Comparison of ENCODE assay signal across 9 mouse cellular contexts in the genomic region with DNA sequence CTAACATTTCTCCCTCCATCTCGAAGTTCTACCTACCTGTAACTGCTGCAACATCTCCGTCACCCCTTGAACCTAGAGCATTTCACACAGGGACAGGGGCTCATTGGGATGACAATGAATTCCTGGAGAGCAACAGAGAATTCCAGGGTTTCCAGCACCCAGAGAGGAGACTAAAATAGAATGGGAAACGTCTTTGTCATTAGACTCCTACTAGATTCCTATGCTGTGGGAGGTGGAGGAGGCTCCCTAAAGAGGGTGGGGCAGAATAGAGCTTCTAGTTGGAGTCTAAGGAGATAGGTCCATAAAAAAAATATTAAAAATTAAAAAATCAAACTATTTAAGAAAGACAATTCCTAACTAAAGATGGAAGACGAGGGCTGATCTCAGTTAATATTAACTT. TPM values are rescaled to one million over a fixed set of nuclear protein-coding genes. Genes with fewer than 3 reads are reported as not detected.
DNase-seq lines count a peak whose midpoint lies in the region; ATAC-seq and TF ChIP-seq lines count a peak whose summit lies in the region.
"Had no signal": no experiment of that assay in that cellular context is flagged by ENCODE, and none has a peak within 500 bp of the region (broad histone marks: within the 10 kb centered on the region; RNA-seq: fewer than 3 reads in every experiment).

No protein-coding gene starts in this region.

- 35% methylated on average over 4 of the region's 4 CpGs for WGBS in heart, postnatal 0 days
- WGBS in hindbrain, embryonic 10.5 days, result 41% methylated on average over 4 of the region's 4 CpGs
- 37% methylated on average over 4 of the region's 4 CpGs for WGBS in midbrain, embryonic 14.5 days

- TF ChIP-seq CTCF in heart, postnatal 0 days (IDR thresholded peaks at IDR 0.05; ENCODE audit: low read depth), result no peak
- TF ChIP-seq CTCF in cortical plate, adult 2 months (IDR thresholded peaks at IDR 0.05; ENCODE audit: extremely low read depth, insufficient read depth, low read length), result no peak

- no peak for TF ChIP-seq EP300 in heart, postnatal 0 days (IDR thresholded peaks at IDR 0.05; ENCODE audit: low read depth)

- no peak for TF ChIP-seq POLR2A in cortical plate, adult 2 months (IDR thresholded peaks at IDR 0.05; ENCODE audit: extremely low read depth, insufficient read depth, low read length)

- H3K36me3 ChIP-seq in heart, postnatal 0 days (replicated peaks; ENCODE audit: control insufficient read depth, insufficient read depth, low read length), result no peaks in the 10 kb centered on the region
- H3K36me3 ChIP-seq in hindbrain, embryonic 10.5 days, result no peaks in the 10 kb centered on the region
- H3K36me3 ChIP-seq in midbrain, embryonic 14.5 days (ENCODE audit: control insufficient read depth, insufficient read depth, low read length), result no peaks in the 10 kb centered on the region
- H3K36me3 ChIP-seq: liver, embryonic 15.5 days had no signal

- peaks cover 11% of the 10 kb centered on the region; the same call in 1 of the 2 replicates for H3K27me3 ChIP-seq in heart, postnatal 0 days (ENCODE audit: control insufficient read depth, insufficient read depth, low read length)
- peaks cover 28% of the 10 kb centered on the region for H3K27me3 ChIP-seq in hindbrain, embryonic 10.5 days (ENCODE audit: insufficient read depth, poor library complexity, severe bottlenecking)
- H3K27me3 ChIP-seq in midbrain, embryonic 14.5 days (ENCODE audit: control insufficient read depth, insufficient read depth, low read length), result no peaks in the 10 kb centered on the region

- peak overlapping the region; percentile 91 for H3K4me2 ChIP-seq in heart, postnatal 0 days (ENCODE audit: low read depth, low read length)
- H3K4me2 ChIP-seq in midbrain, embryonic 14.5 days (ENCODE audit: low read length), result peak overlapping the region; percentile 78

- H3K4me3 ChIP-seq in heart, postnatal 0 days (ENCODE audit: low read depth, low read length), result peak overlapping the region; percentile 54; the same call in 1 of the 2 replicates
- peak overlapping the region; percentile 81; the same call in 1 of the 2 replicates for H3K4me3 ChIP-seq in cortical plate, adult 2 months (ENCODE audit: insufficient read depth, low read length)
- H3K4me3 ChIP-seq in hindbrain, embryonic 10.5 days, result peak overlapping the region; percentile 69
- H3K4me3 ChIP-seq in midbrain, embryonic 14.5 days (replicated peaks; ENCODE audit: low read depth, low read length), result peak overlapping the region; percentile 53

- H3K27ac ChIP-seq in heart, postnatal 0 days (ENCODE audit: low read depth), result no peak overlapping the region
- no peak overlapping the region for H3K27ac ChIP-seq in cortical plate, adult 2 months (ENCODE audit: insufficient read depth, low read length)
- H3K27ac ChIP-seq in hindbrain, embryonic 10.5 days, result peak overlapping the region; percentile 89; the same call in 1 of the 2 replicates
- peak overlapping the region; percentile 93 for H3K27ac ChIP-seq in midbrain, embryonic 14.5 days (replicated peaks; ENCODE audit: low read depth, low read length)
- H3K27ac ChIP-seq: liver, embryonic 15.5 days had no signal

- no peak for ATAC-seq in heart, postnatal 0 days (ENCODE audit: insufficient read depth, low read depth)
- 0 out of 2 replicates have a peak, but pooled peaks have one; percentile 11 for ATAC-seq in midbrain, embryonic 14.5 days (ENCODE audit: low FRiP score, low TSS enrichment)

- no peaks in the 10 kb centered on the region; the same call in 1 of the 2 replicates for H3K4me1 ChIP-seq in heart, postnatal 0 days (ENCODE audit: control insufficient read depth, insufficient read depth)
- H3K4me1 ChIP-seq in cortical plate, adult 2 months (ENCODE audit: control insufficient read depth, insufficient read depth, low read length), result peaks cover 3% of the 10 kb centered on the region; the same call in 1 of the 2 replicates
- peaks cover 13% of the 10 kb centered on the region; the same call in 1 of the 2 replicates for H3K4me1 ChIP-seq in hindbrain, embryonic 10.5 days (replicated peaks)
- peaks cover 16% of the 10 kb centered on the region for H3K4me1 ChIP-seq in midbrain, embryonic 14.5 days (ENCODE audit: control insufficient read depth, insufficient read depth, low read length)
- H3K4me1 ChIP-seq: liver, embryonic 15.5 days had no signal

- H3K9ac ChIP-seq in heart, postnatal 0 days (replicated peaks; ENCODE audit: low read depth, low read length), result no peak overlapping the region
- peak overlapping the region; percentile 70 for H3K9ac ChIP-seq in midbrain, embryonic 14.5 days (replicated peaks; ENCODE audit: low read length)
- H3K9ac ChIP-seq: liver, embryonic 15.5 days had no signal

- DNase-seq in heart, postnatal 0 days (ENCODE audit: low spot score), result no peak
- DNase-seq in heart, postnatal 14 days, result no peak
- no peak for DNase-seq in hindbrain, embryonic 10.5 days (ENCODE audit: low spot score)
- peak; percentile 50 for DNase-seq in midbrain, embryonic 14.5 days
- DNase-seq in thymus, postnatal 10 days (ENCODE audit: low spot score in 2 of 2), result no peak
- DNase-seq in lung, postnatal 14 days, result no peak
- DNase-seq in adrenal gland, postnatal 4 days (ENCODE audit: low spot score in 2 of 2), result no peak

- intact Hi-C loops in heart, postnatal 14 days (cut with DNase I), result no loop called here

- no peaks in the 10 kb centered on the region for H3K9me3 ChIP-seq in heart, postnatal 0 days (replicated peaks; ENCODE audit: control insufficient read depth, low read length)
- H3K9me3 ChIP-seq in hindbrain, embryonic 10.5 days, result no peaks in the 10 kb centered on the region
- no peaks in the 10 kb centered on the region for H3K9me3 ChIP-seq in midbrain, embryonic 14.5 days (ENCODE audit: control insufficient read depth, low read length)
- H3K9me3 ChIP-seq: liver, embryonic 15.5 days had no signal

RNA-seq across cellular contexts. Expression of a gene that starts 0.5 kb away (rescaled TPM):
- 0.04 TPM in 1 of 2 replicates, not detected in the other for total RNA-seq in heart, postnatal 0 days (2014; rRNA removed; ENCODE audit: low replicate concordance)
- polyA plus RNA-seq in heart, postnatal 0 days (2015; fragmentation: Nextera tagmentation; extraction: Ambion mirVana), result 0.12 and 0.16 TPM in 2 replicates
- under 1 TPM; 0.10 to 0.17 TPM for total RNA-seq in heart, postnatal 14 days (2021)
- 6.1 and 6.5 TPM in 2 replicates for polyA plus RNA-seq in cortical plate, adult 2 months (2012; rRNA removed)
- polyA plus RNA-seq in hindbrain, embryonic 10.5 days (2016; fragmentation: Nextera tagmentation; extraction: Ambion mirVana), result 2.2 and 2.6 TPM in 2 replicates
- 29.7 and 30.5 TPM in 2 replicates for polyA plus RNA-seq in midbrain, embryonic 14.5 days (2014; fragmentation: Nextera tagmentation; extraction: Ambion mirVana)
- total RNA-seq in adrenal gland, postnatal 4 days (2021), result 1 to 10 TPM; 1.9 to 2.0 TPM

Comparison
In these comparisons a context has a peak if more than half of its experiments do, and no peak if none do; other contexts are left out.
1. H3K27ac ChIP-seq: peak in hindbrain, embryonic 10.5 days (single experiment) and midbrain, embryonic 14.5 days (single experiment); none in heart, postnatal 0 days (single experiment) and cortical plate, adult 2 months (single experiment).
2. Peak in every context shown above with its lines, with median percentiles within 50 percentile points of each other: H3K4me3 ChIP-seq.